Mouse (Mus musculus) embryonic fibroblast, embryonic 13.5 days (primary cell): ENCODE data around the gene Ifna5.

Experiments used
- CTCF ChIP-seq: IDR thresholded peaks from 2 replicates; pipeline ENCODE4 v1.5.1; 2011; ENCODE audit warnings: mild to moderate bottlenecking, control low read depth, low read length, moderate library complexity, borderline replicate concordance; ENCODE audit not compliant: insufficient read depth
- POLR2A ChIP-seq: IDR thresholded peaks from 2 replicates; pipeline ENCODE4 v1.6.1; 2011; ENCODE audit warnings: low read depth, mild to moderate bottlenecking, control low read depth, low read length, moderate library complexity

DNA sequence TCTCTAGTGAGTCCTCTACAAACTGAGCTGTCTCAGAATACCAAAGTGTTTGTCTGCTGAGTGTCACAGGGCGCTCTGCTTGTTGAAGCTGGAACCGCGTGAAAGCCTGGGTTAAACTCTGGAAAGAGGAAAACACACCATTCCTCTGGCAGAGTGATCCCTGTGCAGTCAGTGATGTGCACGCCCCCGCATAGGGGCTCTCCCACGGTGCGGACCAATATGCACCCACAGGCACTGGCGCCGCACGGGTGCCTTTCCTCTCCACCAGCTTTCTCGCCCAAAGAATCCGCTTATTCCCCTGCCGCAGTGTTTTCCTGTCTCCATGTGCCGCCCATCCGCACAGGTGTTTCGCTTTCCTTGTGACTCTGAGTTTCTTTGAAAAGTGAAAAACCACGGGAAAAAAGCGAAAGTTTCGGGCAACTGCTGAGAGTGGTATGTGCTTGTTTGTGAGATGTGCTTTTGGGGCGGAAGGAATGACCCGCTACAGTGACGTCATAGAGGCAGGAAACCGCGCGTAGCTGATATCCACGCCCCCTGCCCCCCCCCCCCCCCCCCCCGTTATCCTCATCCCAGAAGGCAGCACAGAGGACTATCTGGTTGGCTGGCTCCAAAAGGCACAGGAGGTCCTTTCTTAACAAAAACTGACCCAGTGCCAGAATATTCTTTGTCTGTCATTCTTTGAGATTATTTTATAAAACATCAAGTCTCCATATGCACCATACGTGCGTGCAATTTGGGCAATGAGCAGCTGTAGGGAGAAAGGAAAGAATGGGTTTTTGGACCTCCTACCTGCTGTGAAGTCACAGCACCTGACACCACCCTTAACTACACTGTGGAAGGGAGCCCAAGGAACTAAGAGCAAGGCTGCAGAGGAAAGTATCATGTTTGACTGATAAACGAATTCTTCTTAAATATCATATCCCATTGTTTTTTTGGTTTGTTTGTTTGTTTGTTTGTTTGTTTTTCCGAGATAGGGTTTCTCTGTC lies 32.9 kb downstream of the Ifna5 start:
- TF ChIP-seq POLR2A (no peak), CTCF (no peak)
